Mouse (Mus musculus): ENCODE data around the gene Zfp771.

GRCm38 (mm10) chr7:127290142-127290541 lies 46.1 kb downstream of the Zfp771 start:
- no peak for TF ChIP-seq CTCF (IDR thresholded peaks at IDR 0.05; ENCODE audit: control insufficient read depth, insufficient read depth, low read length)
- no peak for TF ChIP-seq POLR2A (IDR thresholded peaks at IDR 0.05; ENCODE audit: borderline replicate concordance, control insufficient read depth, low read depth, low read length)
